Mouse (Mus musculus) inflammation-experienced regulatory T-cells (primary cell): Measurements from ENCODE around the gene Cd300c. TPM values are rescaled to one million over a fixed set of nuclear protein-coding genes. Genes with fewer than 3 reads are reported as not detected.

ENCODE experiments used
- polyA plus RNA-seq, 2 experiments: library from polyadenylated mRNA; unstranded; fragments of 100-300 nt; shearing (Covaris generic); gene quantifications; one replicate each; pipeline ENCODE4 v1.2.1; 2017

Gene Cd300c
- under 1 TPM in 1 of 2 experiments, not detected in 1; 0.61 TPM for polyA plus RNA-seq

DNA sequence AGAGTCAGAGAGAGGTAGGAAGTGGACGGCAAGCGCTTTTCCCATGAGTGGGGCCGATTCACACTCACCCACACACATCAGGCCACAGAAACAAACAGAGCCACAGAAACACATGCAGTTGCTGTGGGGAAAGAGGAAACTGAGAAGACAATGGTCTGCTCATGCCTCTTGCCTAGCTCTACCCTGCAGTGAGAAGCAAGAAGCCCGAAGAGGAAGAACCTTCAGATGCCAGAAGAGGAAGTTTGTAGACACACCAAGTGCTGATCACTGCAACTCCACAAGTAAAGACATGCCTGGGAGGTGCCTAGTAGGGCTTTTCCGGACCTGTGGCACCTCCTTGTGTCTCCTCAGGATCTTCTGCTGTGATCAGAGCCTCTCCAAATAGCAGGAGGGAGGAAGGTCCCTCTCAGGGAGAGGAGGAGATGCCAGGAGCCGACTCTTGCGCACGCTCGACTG, at the start of gene Cd300c:
Cd300c (minus strand) TSS at position 406 of the 456 bp plus-strand sequence.

DNA sequence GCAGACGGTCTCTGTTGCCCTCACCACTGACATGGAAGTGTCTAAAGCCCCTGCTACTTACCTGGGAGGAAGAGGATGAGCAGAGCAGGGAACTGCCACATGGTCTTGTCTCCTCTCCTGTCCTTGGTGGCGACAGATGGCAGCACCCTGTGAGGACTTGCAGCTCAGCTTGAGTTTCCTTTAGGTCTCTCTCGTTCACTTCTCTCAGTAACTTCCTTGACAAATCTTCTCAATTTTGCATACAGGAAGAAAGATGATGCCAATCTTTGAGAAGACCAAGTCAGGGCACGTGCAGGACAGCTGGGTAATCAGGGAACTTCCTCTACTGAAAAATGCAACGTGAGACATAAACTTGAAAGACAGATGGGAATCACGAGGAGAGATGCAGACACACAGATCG, 47.1 kb upstream of the Cd300c start, which contains the start of gene Cd300ld2:
Cd300ld2 (minus strand) TSS at position 101 of the 400 bp plus-strand sequence.

DNA sequence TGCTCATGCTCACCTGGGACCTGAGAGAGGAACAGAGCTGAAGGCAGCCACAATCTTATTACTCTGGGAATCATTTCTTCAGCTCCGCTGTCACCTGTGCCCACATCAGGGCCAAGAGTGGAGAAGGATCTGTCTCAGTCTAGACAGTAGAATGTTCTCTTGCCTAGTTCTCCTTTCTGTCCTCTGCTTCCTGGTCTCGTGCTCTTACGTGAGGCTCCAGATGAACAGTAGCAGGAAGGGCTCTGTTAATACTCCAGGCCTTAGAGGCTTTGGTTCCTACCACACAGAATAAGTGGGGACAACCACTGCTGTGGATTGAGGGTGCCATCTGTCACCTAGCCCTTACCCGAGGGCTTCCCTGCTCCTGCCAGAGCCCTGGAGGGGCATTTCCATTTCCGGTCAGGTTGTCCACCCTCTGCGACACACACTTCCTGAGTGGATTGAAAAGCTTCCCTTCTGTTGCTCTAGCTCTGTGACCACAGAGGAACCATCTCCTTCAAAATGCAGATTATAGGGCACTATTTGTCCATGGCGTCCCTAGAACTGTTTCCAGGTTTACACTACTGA, 32.6 kb upstream of the Cd300c start, which contains the start of gene Cd300c2:
Cd300c2 (minus strand) TSS at position 407 of the 567 bp plus-strand sequence.

DNA sequence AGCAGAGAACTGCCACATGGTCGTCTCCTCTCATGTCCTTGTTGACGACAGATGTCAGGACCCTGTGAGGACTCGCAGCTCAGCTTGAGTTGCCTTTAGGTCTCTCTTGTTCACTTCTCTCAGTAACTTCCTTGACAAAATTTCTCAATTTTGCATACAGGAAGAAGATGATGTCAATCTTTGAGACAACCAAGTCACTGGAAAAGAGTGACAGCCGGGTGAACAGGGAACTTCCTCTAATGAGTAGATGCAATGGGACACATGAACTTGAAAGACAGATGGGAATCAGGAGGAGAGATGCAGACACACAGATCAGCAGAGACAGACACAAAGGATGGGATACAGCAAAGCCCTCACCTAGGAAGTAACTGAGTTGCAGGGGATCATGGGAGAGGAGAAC, 20.8 kb upstream of the Cd300c start, which contains the start of gene Cd300ld:
Cd300ld (minus strand) TSS at position 130 of the 400 bp plus-strand sequence.

DNA sequence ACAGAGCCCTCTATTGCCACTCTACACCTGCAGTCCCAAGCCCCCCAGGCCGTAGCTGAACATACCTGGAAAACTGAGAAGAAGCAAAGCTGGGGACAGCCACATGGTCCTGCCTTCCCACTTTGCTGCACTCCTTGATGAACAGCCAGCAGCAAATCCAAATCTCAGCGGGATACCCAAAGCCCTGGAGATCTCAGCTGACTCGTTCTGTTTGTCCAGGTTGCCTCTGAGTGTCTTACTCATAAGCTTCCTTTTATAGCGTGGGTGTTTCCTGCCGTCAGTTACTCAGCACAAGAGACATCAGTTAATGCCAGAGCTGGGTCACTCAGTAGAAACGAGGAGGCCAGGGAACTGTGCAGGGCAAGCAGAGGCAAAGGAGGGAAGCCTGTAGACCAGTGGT, 34.8 kb downstream of the Cd300c start, which contains the start of gene Cd300lb:
Cd300lb (minus strand) TSS at position 243 of the 400 bp plus-strand sequence.

Other genes with a start within 250 kb of the Cd300c start
- gene Dnaic2, start 241.7 kb downstream of the Cd300c start, polyA plus RNA-seq = not detected
- gene Kif19a, start 203.8 kb downstream of the Cd300c start, polyA plus RNA-seq = under 1 TPM in 1 of 2 experiments, not detected in 1; 0.66 TPM
- 1 to 10 TPM in 1 of 2 experiments, under 1 TPM in 1; 0.58 to 5.4 TPM for gene Btbd17, start 173.2 kb downstream of the Cd300c start, polyA plus RNA-seq
- under 1 TPM in 1 of 2 experiments, not detected in 1; 0.43 TPM for gene Gpr142, start 170.2 kb downstream of the Cd300c start, polyA plus RNA-seq
- gene Gprc5c, start 118.0 kb downstream of the Cd300c start, polyA plus RNA-seq = 1 to 10 TPM in 1 of 2 experiments, under 1 TPM in 1; 0.68 to 1.9 TPM
- 1 to 10 TPM in 1 of 2 experiments, under 1 TPM in 1; 0.05 to 2.3 TPM for gene Cd300a, start 79.1 kb downstream of the Cd300c start, polyA plus RNA-seq
- gene Cd300lb, start 34.8 kb downstream of the Cd300c start, polyA plus RNA-seq = under 1 TPM in 1 of 2 experiments, not detected in 1; 0.13 TPM
- gene Cd300ld, start 20.8 kb upstream of the Cd300c start, polyA plus RNA-seq = under 1 TPM in 1 of 2 experiments, not detected in 1; 0.17 TPM
- gene Cd300c2, start 32.7 kb upstream of the Cd300c start, polyA plus RNA-seq = under 1 TPM in 1 of 2 experiments, not detected in 1; 0.92 TPM
- not detected for gene Cd300ld2, start 47.0 kb upstream of the Cd300c start, polyA plus RNA-seq
- gene Cd300ld4, start 57.9 kb upstream of the Cd300c start, polyA plus RNA-seq = not detected
- not detected for gene Cd300ld5, start 68.6 kb upstream of the Cd300c start, polyA plus RNA-seq
- not detected for gene Cd300ld3, start 79.3 kb upstream of the Cd300c start, polyA plus RNA-seq
- 1 to 10 TPM in 1 of 2 experiments, not detected in 1; 3.1 TPM for gene Cd300e, start 93.0 kb upstream of the Cd300c start, polyA plus RNA-seq
- 100 to 1,000 TPM; 154 to 188 TPM for gene Rab37, start 122.3 kb upstream of the Cd300c start, polyA plus RNA-seq
- gene Cd300lf, start 164.8 kb upstream of the Cd300c start, polyA plus RNA-seq = under 1 TPM; 0.39 to 0.98 TPM
- gene Slc9a3r1, start 194.2 kb upstream of the Cd300c start, polyA plus RNA-seq = 100 to 1,000 TPM; 433 to 435 TPM
- gene Tmem104, start 218.3 kb upstream of the Cd300c start, polyA plus RNA-seq = 10 to 100 TPM; 15.3 to 15.4 TPM
- 10 to 100 TPM; 14.0 to 15.7 TPM for gene Nat9, start 218.7 kb upstream of the Cd300c start, polyA plus RNA-seq